Mouse (Mus musculus): ENCODE measurements around the gene Lrrc75a. TPM values are rescaled to one million over a fixed set of nuclear protein-coding genes. Genes with fewer than 3 reads are reported as not detected.

Lrrc75a gene
- polyA plus RNA-seq, 1 experiment from 2014 or later: 12.1 TPM

DNA sequence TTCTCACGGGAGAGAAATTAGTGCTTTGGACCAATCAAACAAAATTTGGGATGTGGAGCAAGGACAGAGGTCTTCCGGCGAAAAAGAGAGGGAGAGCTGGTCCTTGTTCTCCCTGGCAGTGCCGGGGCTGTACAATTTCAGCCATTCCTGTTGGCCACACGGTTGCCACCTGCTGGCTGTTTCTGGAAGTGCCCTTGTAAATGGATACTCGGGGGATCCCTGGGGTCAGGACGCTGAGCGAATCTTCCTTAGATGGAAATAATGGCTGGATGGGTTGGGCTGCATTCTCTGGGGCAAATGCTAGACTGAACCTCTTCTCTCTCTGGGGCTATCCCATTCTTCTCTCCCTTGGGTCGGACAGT is 73.0 kb downstream of the Lrrc75a start:
- Histone ChIP-seq H3K27me3 (replicated peaks) (no peaks in the 10 kb centered on the region), H3K27ac (peak overlapping the region; percentile 80), H3K4me2 (peak overlapping the region; percentile 86), H3K36me3 (replicated peaks) (no peaks in the 10 kb centered on the region), H3K4me1 (peaks cover 14% of the 10 kb centered on the region), H3K9ac (peak overlapping the region; percentile 51), H3K9me3 (no peaks in the 10 kb centered on the region), H3K4me3 (peak overlapping the region; percentile 47)
- peak; percentile 77 for ATAC-seq (replicated peaks)
- WGBS: 3% methylated on average over 9 of the region's 9 CpGs

DNA sequence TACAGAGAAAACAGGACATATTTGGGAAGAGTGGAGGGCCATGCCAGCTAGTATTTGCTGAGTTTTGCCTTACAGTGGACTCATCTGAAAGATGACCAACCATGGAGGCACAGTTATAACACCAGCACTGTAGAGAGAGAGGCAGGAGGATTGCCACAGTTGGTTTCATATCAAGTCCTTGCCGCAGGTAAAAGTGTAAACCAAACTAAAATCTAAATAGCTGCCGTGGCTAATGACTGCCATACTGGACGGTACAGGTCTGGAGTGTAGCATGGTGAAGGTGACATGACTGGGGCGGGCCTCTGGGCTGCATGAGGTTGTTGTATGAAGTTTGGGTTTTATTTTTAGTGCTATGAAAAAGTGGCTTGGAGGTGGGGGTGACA is 73.6 kb downstream of the Lrrc75a start:
- Histone ChIP-seq H3K4me2 (no peak overlapping the region), H3K27me3 (replicated peaks) (no peaks in the 10 kb centered on the region), H3K27ac (0 out of 2 replicates have a peak overlapping the region, but pooled peaks have one; percentile 80), H3K36me3 (replicated peaks) (no peaks in the 10 kb centered on the region), H3K9ac (no peak overlapping the region), H3K4me1 (peaks cover 14% of the 10 kb centered on the region), H3K4me3 (no peak overlapping the region), H3K9me3 (no peaks in the 10 kb centered on the region)
- no peak for ATAC-seq (replicated peaks)
- WGBS: 88% methylated on average over 4 of the region's 4 CpGs

DNA sequence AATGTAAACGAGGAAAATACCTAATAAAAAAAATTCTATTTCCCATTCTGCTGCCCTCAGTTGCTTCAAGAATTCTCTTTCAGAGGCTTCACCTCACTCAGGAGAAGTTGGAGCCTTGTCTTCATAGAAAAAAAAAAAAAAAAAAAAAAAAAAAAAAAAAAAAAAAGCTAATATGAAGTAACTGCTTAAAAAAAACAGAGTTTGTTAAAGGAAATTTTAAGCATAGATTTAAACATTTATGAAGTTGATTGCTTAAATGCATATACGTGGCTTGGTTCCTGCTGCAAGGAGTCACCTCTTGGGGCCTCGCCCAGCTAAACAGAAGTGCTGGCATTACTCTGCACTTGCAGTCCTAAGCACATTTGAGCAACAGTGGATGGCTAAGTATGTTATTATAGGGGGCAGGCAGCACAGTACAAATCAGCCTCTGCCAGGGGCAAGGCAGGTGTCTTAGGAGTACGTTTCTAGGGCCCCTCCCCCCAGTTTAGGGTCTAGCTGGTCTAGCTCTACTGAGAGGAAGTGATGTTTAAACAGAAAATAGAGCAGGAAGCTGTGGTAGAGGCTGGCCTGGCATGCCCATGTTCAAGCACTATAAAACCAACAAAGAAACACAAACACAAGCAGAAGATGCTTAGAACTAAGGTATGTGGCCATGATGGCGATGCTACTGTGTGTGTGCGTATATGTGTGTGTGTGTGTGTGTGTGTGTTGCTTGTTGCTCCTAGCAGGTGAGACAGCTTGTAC is 74.2 kb downstream of the Lrrc75a start, which contains the start of gene Trpv2:
Gene Trpv2, plus strand, starts transcription at position 528 of the 744 bp plus-strand sequence.
- H3K4me1 ChIP-seq: peaks cover 14% of the 10 kb centered on the region
- WGBS: 81% methylated on average over 6 of the region's 6 CpGs
- H3K9me3 ChIP-seq: no peaks in the 10 kb centered on the region
- H3K27ac ChIP-seq: peak within 1 kb of the TSS; percentile 80
- peak within 1 kb of the TSS; percentile 86 for H3K4me2 ChIP-seq
- no peaks in the 10 kb centered on the region for H3K27me3 ChIP-seq (replicated peaks)
- H3K4me3 ChIP-seq: peak within 1 kb of the TSS; percentile 47
- H3K9ac ChIP-seq: no peak within 1 kb of the TSS
- no peaks in the 10 kb centered on the region for H3K36me3 ChIP-seq (replicated peaks)
- no peak for ATAC-seq (replicated peaks)

DNA sequence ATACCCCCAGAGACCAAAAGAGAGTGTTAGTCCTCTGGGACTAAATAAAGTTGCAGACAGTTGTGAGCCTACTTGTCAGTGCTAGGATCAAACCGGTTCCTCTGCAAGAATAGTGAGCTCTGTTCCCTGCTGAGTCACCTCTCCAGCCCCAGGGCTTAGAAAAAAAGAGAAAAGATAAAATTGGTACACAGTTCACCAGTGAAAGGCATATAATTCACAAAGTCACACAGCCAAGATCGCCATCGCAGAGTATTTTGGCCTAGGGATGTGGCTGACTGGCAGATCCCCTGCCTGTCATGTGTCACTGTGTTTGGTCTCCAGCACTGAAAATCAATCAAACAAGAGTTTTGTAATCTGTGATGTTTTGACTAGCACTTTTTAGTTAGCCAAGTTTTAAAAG is 80.0 kb downstream of the Lrrc75a start:
- no peaks in the 10 kb centered on the region for H3K27me3 ChIP-seq (replicated peaks)
- no peaks in the 10 kb centered on the region for H3K9me3 ChIP-seq
- no peaks in the 10 kb centered on the region for H3K36me3 ChIP-seq (replicated peaks)
- no peak overlapping the region for H3K27ac ChIP-seq
- no peak overlapping the region for H3K9ac ChIP-seq
- WGBS: 66% methylated on average over 3 of the region's 3 CpGs
- ATAC-seq (replicated peaks): no peak
- no peaks in the 10 kb centered on the region for H3K4me1 ChIP-seq
- H3K4me3 ChIP-seq: no peak overlapping the region
- no peak overlapping the region for H3K4me2 ChIP-seq

DNA sequence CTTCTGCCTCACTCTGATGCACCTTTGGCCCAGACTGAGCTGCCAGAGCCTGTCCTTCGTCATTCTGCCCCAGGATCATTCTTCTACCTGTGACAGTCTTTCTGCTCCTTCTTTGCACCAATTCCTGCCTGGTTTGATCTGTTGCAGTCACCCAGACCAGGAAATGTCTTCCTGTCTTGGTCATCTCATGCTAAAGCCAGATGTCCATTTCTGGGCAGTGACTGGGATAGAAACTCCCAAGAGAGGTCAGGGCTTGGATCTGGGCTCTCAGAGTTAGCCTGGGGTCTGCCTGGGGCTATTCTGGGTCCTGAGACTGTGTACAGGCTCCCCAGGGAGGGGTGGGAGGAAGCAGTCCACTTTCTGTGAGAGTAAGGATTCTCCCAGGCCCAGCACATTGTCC is 82.1 kb downstream of the Lrrc75a start:
- Histone ChIP-seq H3K27me3 (replicated peaks) (no peaks in the 10 kb centered on the region), H3K4me2 (no peak overlapping the region), H3K36me3 (replicated peaks) (no peaks in the 10 kb centered on the region), H3K4me3 (no peak overlapping the region), H3K9me3 (no peaks in the 10 kb centered on the region), H3K9ac (no peak overlapping the region), H3K27ac (no peak overlapping the region), H3K4me1 (no peaks in the 10 kb centered on the region)
- 68% methylated on average over 1 of the region's 1 CpGs for WGBS
- ATAC-seq (replicated peaks): no peak

DNA sequence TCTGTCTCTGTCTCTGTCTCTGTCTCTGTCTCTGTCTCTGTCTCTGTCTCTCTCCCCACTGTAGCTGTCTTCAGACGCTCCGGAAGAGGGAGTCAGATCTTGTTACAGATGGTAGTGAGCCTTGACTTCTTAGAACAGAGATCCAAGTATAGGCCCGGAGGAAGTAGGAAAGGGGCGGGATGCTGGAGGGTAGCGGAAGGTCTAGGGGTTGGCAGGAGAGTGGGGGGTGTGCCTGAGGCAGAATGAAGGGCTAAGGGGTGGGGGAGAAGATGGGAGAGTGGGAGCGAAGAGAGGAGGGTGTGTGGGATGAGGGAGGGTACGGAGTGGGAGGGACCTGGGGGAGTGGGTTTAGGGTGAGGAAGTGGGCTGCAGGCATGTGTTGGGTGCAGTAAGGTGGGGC is 82.6 kb downstream of the Lrrc75a start:
- peaks cover under 1% of the 10 kb centered on the region; the same call in 1 of the 2 replicates for H3K4me1 ChIP-seq
- no peaks in the 10 kb centered on the region for H3K9me3 ChIP-seq
- H3K4me2 ChIP-seq: no peak overlapping the region
- H3K27me3 ChIP-seq (replicated peaks): no peaks in the 10 kb centered on the region
- no peak overlapping the region for H3K4me3 ChIP-seq
- no peaks in the 10 kb centered on the region for H3K36me3 ChIP-seq (replicated peaks)
- 80% methylated on average over 7 of the region's 7 CpGs for WGBS
- H3K9ac ChIP-seq: no peak overlapping the region
- H3K27ac ChIP-seq: no peak overlapping the region
- no peak for ATAC-seq (replicated peaks)

DNA sequence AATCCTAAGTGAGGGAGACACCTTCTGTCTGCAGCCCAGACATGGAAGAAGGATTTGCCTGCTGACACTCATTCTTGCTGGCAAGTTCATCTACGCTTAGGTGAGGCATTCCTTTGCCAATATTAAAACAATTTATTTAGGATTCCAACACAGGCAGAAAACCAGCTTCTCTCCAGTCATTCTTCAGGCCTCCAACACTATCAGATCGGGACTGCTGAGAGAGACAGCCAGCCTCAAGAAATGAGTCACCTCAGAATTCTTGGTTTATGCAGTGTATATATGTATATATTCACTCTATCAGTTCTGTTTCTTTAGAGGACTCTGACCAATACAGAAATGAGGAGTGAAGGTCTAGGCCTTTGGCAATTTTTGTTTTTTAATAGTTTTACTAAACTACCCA is 84.7 kb downstream of the Lrrc75a start:
- Histone ChIP-seq H3K27ac (no peak overlapping the region), H3K9ac (no peak overlapping the region), H3K36me3 (replicated peaks) (no peaks in the 10 kb centered on the region), H3K4me3 (no peak overlapping the region), H3K27me3 (replicated peaks) (no peaks in the 10 kb centered on the region), H3K4me2 (no peak overlapping the region), H3K4me1 (peaks cover 3% of the 10 kb centered on the region; the same call in 1 of the 2 replicates), H3K9me3 (no peaks in the 10 kb centered on the region)
- WGBS: 94% methylated on average over 2 of the region's 2 CpGs
- no peak for ATAC-seq (replicated peaks)

DNA sequence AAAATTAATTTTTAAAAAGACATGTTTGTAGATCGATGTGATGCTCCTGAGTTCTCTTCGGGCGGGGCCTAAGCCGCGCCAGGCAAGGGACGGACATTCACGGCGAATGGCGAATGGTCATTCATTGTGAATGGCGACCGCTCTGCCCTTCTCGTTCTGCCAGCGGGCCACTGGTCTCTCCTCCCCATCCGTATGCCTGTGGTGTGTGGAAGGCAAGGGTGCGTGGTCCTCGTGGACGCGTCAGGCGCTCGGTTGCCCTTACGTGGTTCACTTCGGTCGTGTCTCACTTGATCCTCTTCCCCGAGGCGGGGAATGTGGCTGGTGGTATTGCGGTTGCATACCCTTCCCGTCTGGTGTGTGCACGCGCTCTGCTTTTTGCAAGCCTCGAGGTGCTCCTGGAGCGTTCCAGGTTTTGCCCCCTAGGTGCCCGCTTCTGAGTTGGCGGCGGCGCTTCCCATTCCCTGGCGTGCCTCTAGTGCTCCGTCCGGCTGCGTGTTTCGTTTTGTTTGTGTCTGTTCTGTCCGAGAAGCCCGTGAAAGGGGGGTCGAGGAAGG is 87.8 kb downstream of the Lrrc75a start:
- no peak overlapping the region for H3K27ac ChIP-seq
- peak overlapping the region; percentile 28 for H3K4me3 ChIP-seq
- no peaks in the 10 kb centered on the region for H3K36me3 ChIP-seq (replicated peaks)
- H3K9me3 ChIP-seq: no peaks in the 10 kb centered on the region
- no peaks in the 10 kb centered on the region for H3K27me3 ChIP-seq (replicated peaks)
- no peak overlapping the region; the same call in 1 of the 2 replicates for H3K9ac ChIP-seq
- no peak for ATAC-seq (replicated peaks)
- WGBS: 32% methylated on average over 43 of the region's 43 CpGs
- H3K4me2 ChIP-seq: peak overlapping the region; percentile 51
- peaks cover 9% of the 10 kb centered on the region for H3K4me1 ChIP-seq

DNA sequence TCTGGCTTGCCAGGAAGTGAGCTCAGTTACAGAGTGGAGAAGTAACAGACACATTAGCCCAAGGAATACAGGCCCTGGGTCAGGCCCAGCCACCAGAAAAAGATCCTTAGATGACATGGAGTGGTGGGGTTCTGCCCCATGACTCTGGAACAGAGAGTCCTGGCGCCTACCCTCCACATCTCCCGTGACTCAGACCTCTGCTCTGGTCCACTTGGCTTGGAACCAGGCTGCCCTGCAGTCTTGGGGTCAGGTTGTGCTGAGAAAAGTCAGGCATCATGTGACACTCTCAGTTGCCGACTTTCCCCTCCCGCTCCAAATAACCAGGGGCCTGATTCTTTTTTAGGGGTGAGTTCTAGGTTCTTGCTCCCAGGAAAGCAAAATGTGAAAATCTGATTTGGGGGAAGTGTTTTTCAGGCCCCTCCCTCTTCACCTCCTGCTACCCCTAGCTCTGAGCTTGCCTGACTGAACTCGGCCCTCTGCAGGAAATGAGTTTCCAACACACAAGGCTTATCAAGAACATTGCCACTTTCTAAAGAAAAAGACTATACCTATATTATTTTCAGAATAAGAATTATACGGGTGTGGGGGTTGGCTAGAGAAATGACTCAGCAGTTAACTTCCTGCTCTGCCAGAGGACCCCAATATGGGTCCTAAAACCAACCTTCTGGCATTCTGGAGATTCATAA is 89.2 kb downstream of the Lrrc75a start:
- no peak overlapping the region for H3K4me2 ChIP-seq
- no peak overlapping the region for H3K9ac ChIP-seq
- 69% methylated on average over 6 of the region's 6 CpGs for WGBS
- H3K4me1 ChIP-seq: peaks cover 24% of the 10 kb centered on the region
- H3K27ac ChIP-seq: no peak overlapping the region
- no peaks in the 10 kb centered on the region for H3K36me3 ChIP-seq (replicated peaks)
- no peak for ATAC-seq (replicated peaks)
- no peak overlapping the region for H3K4me3 ChIP-seq
- no peaks in the 10 kb centered on the region for H3K27me3 ChIP-seq (replicated peaks)
- no peaks in the 10 kb centered on the region for H3K9me3 ChIP-seq

DNA sequence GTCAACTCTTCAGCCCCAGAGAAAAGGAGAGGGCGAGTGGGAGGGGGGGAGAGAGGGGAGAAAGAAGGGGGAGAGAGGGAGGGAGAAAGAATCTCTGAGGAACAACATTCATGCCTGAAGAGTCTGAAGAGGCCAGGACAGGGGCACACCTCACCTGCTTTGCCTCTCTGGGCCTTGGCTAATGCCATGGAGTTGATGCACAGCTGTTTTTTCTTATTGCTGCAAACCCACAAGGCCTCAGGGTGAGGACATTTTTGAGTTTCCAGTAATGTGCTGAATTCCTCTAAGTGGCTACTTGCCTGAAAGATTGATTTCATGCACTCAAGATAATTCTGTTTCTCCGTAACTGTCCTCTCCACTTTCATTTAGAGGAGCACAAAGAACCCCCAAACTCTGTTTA is 90.2 kb downstream of the Lrrc75a start:
- Histone ChIP-seq H3K9ac (no peak overlapping the region), H3K4me3 (no peak overlapping the region), H3K36me3 (replicated peaks) (no peaks in the 10 kb centered on the region), H3K27ac (no peak overlapping the region), H3K9me3 (no peaks in the 10 kb centered on the region), H3K4me1 (peaks cover 33% of the 10 kb centered on the region), H3K27me3 (replicated peaks) (no peaks in the 10 kb centered on the region), H3K4me2 (no peak overlapping the region)
- 55% methylated on average over 2 of the region's 2 CpGs for WGBS
- ATAC-seq (replicated peaks): no peak

DNA sequence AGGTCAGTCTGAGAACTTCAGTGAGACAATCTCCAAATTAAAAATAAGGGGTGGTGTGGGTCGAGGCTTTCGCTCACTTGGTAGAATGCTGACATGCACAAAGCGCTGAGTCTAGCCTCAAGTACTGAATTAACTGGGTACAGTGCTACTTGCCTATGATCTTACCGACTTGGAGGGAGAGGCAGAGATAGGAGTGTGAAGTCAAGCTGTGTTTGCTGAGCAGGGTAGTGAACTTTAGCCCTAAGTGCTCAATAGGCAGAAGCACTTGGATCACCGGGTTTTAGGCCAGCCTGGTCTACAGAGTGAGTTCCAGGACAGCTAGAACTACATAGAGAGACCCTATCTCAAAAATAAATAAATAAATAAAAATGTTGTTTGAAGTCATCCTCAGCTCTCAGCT is 91.1 kb downstream of the Lrrc75a start:
- ATAC-seq (replicated peaks): no peak
- Histone ChIP-seq H3K4me3 (no peak overlapping the region), H3K4me2 (no peak overlapping the region), H3K36me3 (replicated peaks) (no peaks in the 10 kb centered on the region), H3K27ac (no peak overlapping the region), H3K4me1 (peaks cover 34% of the 10 kb centered on the region), H3K9me3 (no peaks in the 10 kb centered on the region), H3K27me3 (replicated peaks) (no peaks in the 10 kb centered on the region), H3K9ac (no peak overlapping the region)
- 72% methylated on average over 5 of the region's 5 CpGs for WGBS

DNA sequence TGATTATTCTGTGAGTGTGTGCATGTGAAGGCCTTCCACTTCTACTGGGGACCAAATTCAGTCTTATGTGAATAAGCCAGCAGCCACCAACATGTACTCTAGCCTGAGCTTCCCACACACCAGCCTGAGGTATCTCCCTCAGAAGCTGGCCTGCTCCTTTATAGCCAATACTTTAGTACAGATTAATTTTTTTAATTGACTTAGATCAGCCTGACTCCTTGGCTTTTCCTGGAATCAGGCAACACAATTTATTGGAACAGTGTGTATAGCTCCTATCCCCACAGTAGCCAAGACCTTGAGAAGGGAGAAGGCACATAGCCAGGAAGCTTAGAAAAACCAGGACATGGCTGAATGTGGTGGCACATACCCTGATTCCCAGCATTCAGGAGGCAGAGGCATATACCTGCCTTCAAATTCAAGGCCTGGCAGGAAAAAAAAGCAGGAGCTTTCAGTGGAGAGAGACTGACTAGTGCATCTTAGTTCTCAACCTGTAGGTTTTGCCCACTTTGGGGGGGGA is 92.4 kb downstream of the Lrrc75a start:
- H3K4me3 ChIP-seq: no peak overlapping the region
- peak overlapping the region; percentile 81; the same call in 1 of the 2 replicates for H3K4me2 ChIP-seq
- no peak overlapping the region for H3K27ac ChIP-seq
- H3K27me3 ChIP-seq (replicated peaks): no peaks in the 10 kb centered on the region
- H3K9ac ChIP-seq: no peak overlapping the region
- no peaks in the 10 kb centered on the region for H3K9me3 ChIP-seq
- H3K36me3 ChIP-seq (replicated peaks): no peaks in the 10 kb centered on the region
- ATAC-seq (replicated peaks): no peak
- H3K4me1 ChIP-seq: peaks cover 34% of the 10 kb centered on the region

All from midbrain, embryonic 15.5 days (tissue).